Mouse (Mus musculus) neutrophil, adult 65 days (primary cell): Measurements from ENCODE around the gene Ttc6. TPM values are rescaled to one million over a fixed set of nuclear protein-coding genes. Genes with fewer than 3 reads are reported as not detected.

ENCODE experiments used
- total RNA-seq: library from RNA; stranded (reverse); gene quantifications from 2 replicates; pipeline ENCODE4 v1.2.4, GENCODE M21; 2023

The Ttc6 gene
- not detected in 2 replicates for total RNA-seq

GRCm38 (mm10) chr12:57563909-57564308, at the start of gene Ttc6:
Ttc6 (plus strand) TSS chr12:57564113.

DNA sequence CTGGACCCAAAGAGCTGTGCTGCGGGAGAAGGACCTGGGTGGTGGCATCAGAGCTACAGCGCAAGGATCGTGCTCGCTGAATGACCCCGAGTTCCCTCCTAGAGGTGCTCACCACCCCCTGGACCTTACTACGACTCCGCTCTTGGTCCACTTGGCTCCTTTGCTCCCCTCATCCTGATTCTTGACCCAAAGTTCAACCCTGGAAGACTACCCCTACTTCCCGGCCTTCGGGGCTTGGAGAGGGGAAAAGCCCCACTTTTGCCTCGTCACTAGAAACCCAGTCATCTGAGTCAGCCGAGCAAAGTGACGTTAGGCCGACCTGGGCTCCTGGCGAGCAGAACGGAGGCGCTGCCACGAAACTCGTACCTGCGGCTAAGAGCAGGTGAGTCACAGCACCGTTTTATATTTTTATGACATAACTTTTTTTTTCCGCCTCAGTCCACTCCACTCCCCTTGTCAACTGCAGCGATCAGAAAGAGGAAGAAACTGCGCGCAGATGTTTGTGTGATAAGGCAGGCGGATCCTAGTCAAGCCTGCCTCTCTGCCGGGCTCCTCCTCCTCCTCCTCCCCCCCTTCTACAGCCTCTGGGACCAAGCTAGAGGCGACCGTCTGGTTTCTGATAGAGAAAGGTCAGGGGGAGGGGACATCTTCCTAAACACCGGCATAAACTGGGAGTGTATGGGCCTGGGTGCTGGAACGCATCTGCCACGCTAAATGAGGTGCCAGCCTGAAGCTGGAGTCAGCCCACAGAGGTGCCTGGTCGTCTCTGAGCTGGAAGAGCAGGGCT, 17.3 kb upstream of the Ttc6 start, which contains the start of gene Foxa1:
Gene Foxa1, minus strand, starts transcription at position 502 of the 787 bp plus-strand sequence.

Other genes with a start within 250 kb of the Ttc6 start
- not detected in 2 replicates for gene Foxa1, start 17.2 kb upstream of the Ttc6 start, total RNA-seq